Mouse (Mus musculus): ENCODE results near the gene Ube2d1. TPM values are rescaled to one million over a fixed set of nuclear protein-coding genes. Genes with fewer than 3 reads are reported as not detected.

The Ube2d1 gene
- 158 and 177 TPM in 2 replicates for polyA plus RNA-seq (2016; fragmentation: Nextera tagmentation; extraction: Ambion mirVana)

DNA sequence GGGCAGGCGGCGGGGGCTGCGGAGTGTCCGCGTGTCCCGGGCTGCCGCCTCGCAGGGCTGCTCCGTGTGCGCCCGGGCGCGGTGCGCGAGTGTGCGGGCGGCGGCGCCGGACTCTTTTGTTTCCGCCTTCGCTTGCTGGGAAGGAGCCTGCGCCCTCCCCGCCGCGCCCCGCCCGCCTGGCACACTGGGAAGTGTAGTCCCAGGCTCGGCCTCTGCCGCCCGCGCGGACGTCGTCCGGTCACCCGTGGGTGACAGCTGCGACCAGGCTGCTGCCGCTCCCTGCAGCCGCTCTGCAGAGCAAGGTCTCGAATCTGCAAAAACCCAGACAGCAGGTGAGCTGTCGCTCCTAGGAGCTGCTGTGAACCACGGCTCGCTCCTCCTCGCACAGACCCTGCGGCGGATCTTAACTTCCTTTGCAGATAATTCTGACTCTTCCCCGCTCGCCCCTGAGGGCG lies at the start of gene Ube2d1:
Gene Ube2d1 (minus strand): TSS at position 137 of the 455 bp plus-strand sequence.
- peak; percentile 96 for ATAC-seq (ENCODE audit: low FRiP score, low read depth)
- peak within 1 kb of the TSS; percentile 60 for H3K27ac ChIP-seq
- peak within 1 kb of the TSS; percentile 89 for H3K4me3 ChIP-seq
- peak within 1 kb of the TSS; percentile 70 for H3K4me2 ChIP-seq (replicated peaks)
- H3K36me3 ChIP-seq: no peaks in the 10 kb centered on the region
- no peaks in the 10 kb centered on the region for H3K27me3 ChIP-seq (replicated peaks)
- H3K9me3 ChIP-seq: no peaks in the 10 kb centered on the region
- peaks cover 18% of the 10 kb centered on the region for H3K4me1 ChIP-seq
- H3K9ac ChIP-seq: peak within 1 kb of the TSS; percentile 95
- under 1% methylated on average over 47 of the region's 50 CpGs for WGBS

DNA sequence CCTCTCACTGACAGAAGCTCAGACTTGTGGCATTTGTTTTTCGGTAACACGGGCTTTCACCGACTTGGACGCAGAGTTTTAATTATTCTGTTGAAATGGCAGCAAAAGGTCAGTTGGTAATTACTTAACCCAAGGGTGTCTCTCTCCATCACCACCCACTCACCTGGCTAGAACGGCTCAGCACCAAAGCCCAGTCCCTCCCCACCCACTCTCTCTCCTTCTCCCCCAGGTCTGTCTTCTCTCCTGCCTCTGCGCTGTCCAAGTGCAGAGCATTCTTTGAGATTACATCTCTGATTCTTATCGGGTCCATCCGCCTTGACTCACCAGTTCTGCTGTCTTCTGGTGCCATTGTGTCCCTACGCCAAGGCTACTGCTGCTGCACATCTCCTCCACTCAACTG lies 47.8 kb upstream of the Ube2d1 start:
- WGBS: 96% methylated on average over 9 of the region's 9 CpGs
- Histone ChIP-seq H3K4me2 (replicated peaks) (no peak overlapping the region), H3K9me3 (no peaks in the 10 kb centered on the region), H3K9ac (no peak overlapping the region), H3K4me1 (no peaks in the 10 kb centered on the region), H3K36me3 (peaks cover 50% of the 10 kb centered on the region), H3K27me3 (replicated peaks) (no peaks in the 10 kb centered on the region), H3K27ac (no peak overlapping the region), H3K4me3 (no peak overlapping the region)
- no peak for ATAC-seq (ENCODE audit: low FRiP score, low read depth)

DNA sequence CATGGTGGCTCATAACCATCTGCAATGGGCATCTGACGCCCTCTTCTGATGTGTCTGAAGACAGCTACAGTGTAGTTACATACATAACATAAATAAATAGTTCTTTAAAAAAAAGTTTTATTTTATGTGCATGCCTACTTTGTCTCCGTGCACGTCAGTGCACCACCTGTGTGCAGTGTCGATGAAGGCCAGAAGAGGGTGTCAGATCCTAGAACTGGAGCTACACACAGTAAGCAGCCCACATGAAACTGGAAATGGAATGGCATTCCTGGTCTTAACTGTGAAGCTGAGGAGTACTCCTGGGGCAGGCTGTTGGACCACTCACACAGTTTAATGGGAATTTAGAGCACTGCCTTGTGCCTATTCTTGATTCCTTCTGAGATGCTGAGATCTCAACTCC lies 47.3 kb upstream of the Ube2d1 start:
- ATAC-seq (ENCODE audit: low FRiP score, low read depth): no peak
- Histone ChIP-seq H3K4me2 (replicated peaks) (no peak overlapping the region), H3K27ac (no peak overlapping the region), H3K9ac (no peak overlapping the region), H3K36me3 (peaks cover 50% of the 10 kb centered on the region), H3K4me1 (no peaks in the 10 kb centered on the region), H3K9me3 (no peaks in the 10 kb centered on the region), H3K27me3 (replicated peaks) (no peaks in the 10 kb centered on the region), H3K4me3 (no peak overlapping the region)
- 93% methylated on average over 4 of the region's 4 CpGs for WGBS

DNA sequence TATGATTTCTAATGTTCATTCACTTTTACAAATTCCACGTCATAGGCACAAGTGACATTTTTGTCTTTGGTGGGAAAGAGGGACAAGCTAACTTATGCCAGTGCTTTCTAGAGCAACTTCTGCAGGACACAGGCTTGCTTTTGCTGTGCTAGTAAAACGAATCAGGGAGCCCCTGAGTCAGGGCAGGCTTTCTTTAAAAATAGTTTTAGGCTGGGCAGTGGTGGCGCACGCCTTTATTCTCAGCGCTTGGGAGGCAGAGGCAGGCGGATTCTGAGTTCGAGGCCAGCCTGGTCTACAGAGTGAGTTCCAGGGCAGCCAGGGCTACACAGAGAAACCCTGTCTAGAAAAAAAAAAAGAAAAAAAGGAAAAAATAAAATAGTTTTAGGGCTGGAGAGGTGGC lies 46.8 kb upstream of the Ube2d1 start:
- no peak for ATAC-seq (ENCODE audit: low FRiP score, low read depth)
- H3K4me1 ChIP-seq: no peaks in the 10 kb centered on the region
- H3K9me3 ChIP-seq: no peaks in the 10 kb centered on the region
- H3K9ac ChIP-seq: no peak overlapping the region
- peaks cover 50% of the 10 kb centered on the region for H3K36me3 ChIP-seq
- 93% methylated on average over 7 of the region's 7 CpGs for WGBS
- H3K27ac ChIP-seq: no peak overlapping the region
- no peaks in the 10 kb centered on the region for H3K27me3 ChIP-seq (replicated peaks)
- H3K4me3 ChIP-seq: no peak overlapping the region
- H3K4me2 ChIP-seq (replicated peaks): no peak overlapping the region

DNA sequence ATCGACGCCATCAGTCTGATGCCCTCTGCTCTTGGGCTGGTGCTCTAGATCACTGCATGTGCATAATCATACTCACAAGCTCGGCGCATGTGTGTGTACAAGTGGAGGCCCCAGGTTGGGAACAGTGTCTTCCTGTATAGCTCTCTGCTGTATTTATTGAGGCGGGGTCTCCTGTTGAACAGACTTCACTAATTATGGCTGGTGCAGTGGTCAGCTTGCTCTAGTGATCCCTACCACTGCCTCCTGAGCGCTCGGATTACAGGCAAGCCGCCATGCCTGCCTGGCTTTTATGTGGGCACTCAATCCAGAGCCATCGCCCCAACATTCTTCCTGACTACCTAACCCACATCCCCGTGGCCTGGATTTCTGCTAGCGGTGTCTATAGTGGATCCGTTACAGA lies 45.0 kb upstream of the Ube2d1 start:
- H3K36me3 ChIP-seq: peaks cover 41% of the 10 kb centered on the region
- no peak overlapping the region for H3K4me3 ChIP-seq
- H3K4me1 ChIP-seq: no peaks in the 10 kb centered on the region
- H3K27me3 ChIP-seq (replicated peaks): no peaks in the 10 kb centered on the region
- no peak overlapping the region for H3K9ac ChIP-seq
- no peaks in the 10 kb centered on the region for H3K9me3 ChIP-seq
- WGBS: 97% methylated on average over 12 of the region's 12 CpGs
- no peak for ATAC-seq (ENCODE audit: low FRiP score, low read depth)
- no peak overlapping the region for H3K27ac ChIP-seq
- H3K4me2 ChIP-seq (replicated peaks): no peak overlapping the region

DNA sequence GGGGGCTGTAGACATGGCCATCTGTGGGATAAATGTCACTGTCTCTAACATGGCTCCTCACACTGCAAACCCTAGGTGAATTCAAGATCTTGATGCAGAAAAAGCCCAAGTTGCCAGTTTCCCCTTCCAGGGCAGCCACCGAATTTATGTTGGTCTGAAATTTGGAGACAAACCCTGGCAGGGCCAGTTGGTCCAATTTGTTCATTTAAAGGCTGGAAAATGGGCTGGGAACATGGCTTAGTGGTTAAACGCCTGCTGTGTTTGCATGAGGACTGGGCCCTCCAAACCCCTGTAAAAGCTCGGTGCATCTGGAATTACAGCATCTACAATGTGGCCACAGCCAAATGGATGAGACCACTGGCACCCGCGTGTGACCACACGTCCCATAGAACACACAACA lies 44.2 kb upstream of the Ube2d1 start:
- no peak for ATAC-seq (ENCODE audit: low FRiP score, low read depth)
- Histone ChIP-seq H3K4me3 (no peak overlapping the region), H3K27me3 (replicated peaks) (no peaks in the 10 kb centered on the region), H3K9me3 (no peaks in the 10 kb centered on the region), H3K36me3 (peaks cover 34% of the 10 kb centered on the region), H3K4me1 (no peaks in the 10 kb centered on the region), H3K27ac (no peak overlapping the region), H3K9ac (no peak overlapping the region), H3K4me2 (replicated peaks) (no peak overlapping the region)
- 94% methylated on average over 6 of the region's 6 CpGs for WGBS

DNA sequence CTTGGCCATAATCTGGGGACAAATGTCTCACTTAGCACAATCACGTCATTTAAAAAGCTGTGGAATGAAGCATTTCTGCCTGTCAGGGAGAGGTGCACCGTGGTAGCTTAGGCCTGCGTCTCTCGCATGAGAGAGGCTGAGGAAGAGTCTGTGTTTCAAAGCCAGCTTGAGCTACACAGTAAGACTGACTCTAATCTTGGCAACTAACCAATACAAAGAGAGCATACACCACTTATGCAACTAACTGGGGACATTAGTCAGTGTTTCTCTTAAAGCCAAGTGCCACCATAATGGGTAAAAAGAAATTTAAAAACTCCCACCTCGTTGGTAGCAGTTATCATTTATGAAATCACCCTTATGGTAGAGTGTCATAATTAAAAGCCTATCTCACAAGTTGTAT lies 43.8 kb upstream of the Ube2d1 start:
- WGBS: 94% methylated on average over 5 of the region's 5 CpGs
- no peaks in the 10 kb centered on the region for H3K4me1 ChIP-seq
- peaks cover 30% of the 10 kb centered on the region for H3K36me3 ChIP-seq
- no peak for ATAC-seq (ENCODE audit: low FRiP score, low read depth)
- H3K27me3 ChIP-seq (replicated peaks): no peaks in the 10 kb centered on the region
- H3K27ac ChIP-seq: no peak overlapping the region
- no peaks in the 10 kb centered on the region for H3K9me3 ChIP-seq
- H3K9ac ChIP-seq: no peak overlapping the region
- no peak overlapping the region for H3K4me2 ChIP-seq (replicated peaks)
- no peak overlapping the region for H3K4me3 ChIP-seq

DNA sequence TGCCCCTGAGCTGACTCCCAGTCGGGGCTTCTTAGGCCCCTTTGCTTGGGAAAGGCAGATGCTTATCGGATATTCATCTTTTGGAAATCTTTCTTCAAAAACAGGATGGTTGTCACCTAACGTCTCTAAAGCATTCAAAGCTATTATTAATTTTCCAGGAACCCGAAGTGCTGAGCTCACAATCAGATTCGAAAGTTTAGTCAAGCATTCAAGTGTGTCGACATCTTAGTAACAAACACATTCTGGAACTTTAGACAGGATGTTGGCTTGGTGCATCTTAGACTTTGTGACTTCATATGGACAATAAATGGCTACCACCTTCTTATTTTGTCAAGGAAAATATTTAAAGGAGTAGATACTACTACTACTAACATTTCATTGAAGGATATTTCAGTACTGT lies 43.3 kb upstream of the Ube2d1 start:
- H3K4me2 ChIP-seq (replicated peaks): no peak overlapping the region
- 93% methylated on average over 6 of the region's 6 CpGs for WGBS
- no peaks in the 10 kb centered on the region for H3K9me3 ChIP-seq
- no peak overlapping the region for H3K27ac ChIP-seq
- ATAC-seq (ENCODE audit: low FRiP score, low read depth): no peak
- no peaks in the 10 kb centered on the region for H3K4me1 ChIP-seq
- no peak overlapping the region for H3K9ac ChIP-seq
- no peak overlapping the region for H3K4me3 ChIP-seq
- no peaks in the 10 kb centered on the region for H3K27me3 ChIP-seq (replicated peaks)
- peaks cover 26% of the 10 kb centered on the region for H3K36me3 ChIP-seq

DNA sequence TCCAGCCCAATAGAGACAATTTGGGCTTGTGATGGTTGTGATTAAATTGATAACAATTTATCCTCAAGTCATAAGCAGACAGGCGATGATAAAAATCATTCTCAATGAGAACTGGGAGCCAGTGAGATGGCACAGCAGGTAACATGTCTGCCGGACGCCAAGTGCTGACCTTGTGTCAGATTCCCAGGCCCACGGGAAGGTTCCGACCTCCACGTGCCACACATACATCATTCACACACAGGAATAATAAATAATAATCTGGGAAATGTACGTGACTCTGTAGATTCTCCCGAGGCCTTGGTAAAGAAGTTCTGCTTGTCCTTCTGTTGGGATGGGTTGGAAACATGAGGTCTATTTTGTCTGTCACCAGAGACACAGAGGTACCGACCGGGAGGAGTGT lies 42.3 kb upstream of the Ube2d1 start:
- Histone ChIP-seq H3K9me3 (no peaks in the 10 kb centered on the region), H3K27me3 (replicated peaks) (no peaks in the 10 kb centered on the region), H3K9ac (no peak overlapping the region), H3K4me1 (no peaks in the 10 kb centered on the region), H3K36me3 (peaks cover 18% of the 10 kb centered on the region), H3K4me3 (no peak overlapping the region), H3K4me2 (replicated peaks) (no peak overlapping the region), H3K27ac (no peak overlapping the region)
- ATAC-seq (ENCODE audit: low FRiP score, low read depth): no peak
- WGBS: 83% methylated on average over 10 of the region's 10 CpGs

DNA sequence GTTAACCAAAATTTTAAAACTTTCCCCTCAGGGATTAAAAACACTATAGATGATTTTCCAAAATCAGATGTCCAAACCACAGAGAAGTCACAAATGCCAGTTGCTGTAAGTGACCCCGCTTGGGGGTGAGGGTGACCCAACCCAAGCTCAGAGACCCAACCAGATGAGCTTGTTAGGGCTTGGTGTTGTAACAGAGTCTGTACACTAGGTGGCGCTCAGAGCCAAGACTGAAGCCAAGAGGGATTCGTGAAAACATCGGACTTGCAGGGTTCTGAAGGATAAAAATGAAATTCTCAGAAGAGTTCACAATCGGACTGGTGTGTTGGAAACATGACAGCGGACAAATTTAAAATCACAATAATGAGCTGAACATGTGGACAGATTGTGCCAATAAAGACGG lies 41.7 kb upstream of the Ube2d1 start:
- peak; percentile 58; the same call in 1 of the 2 replicates for ATAC-seq (ENCODE audit: low FRiP score, low read depth)
- H3K4me3 ChIP-seq: no peak overlapping the region
- no peak overlapping the region for H3K4me2 ChIP-seq (replicated peaks)
- H3K9ac ChIP-seq: no peak overlapping the region
- H3K4me1 ChIP-seq: no peaks in the 10 kb centered on the region
- H3K27ac ChIP-seq: no peak overlapping the region
- H3K9me3 ChIP-seq: no peaks in the 10 kb centered on the region
- no peaks in the 10 kb centered on the region for H3K27me3 ChIP-seq (replicated peaks)
- H3K36me3 ChIP-seq: peaks cover 17% of the 10 kb centered on the region
- 18% methylated on average over 7 of the region's 7 CpGs for WGBS

DNA sequence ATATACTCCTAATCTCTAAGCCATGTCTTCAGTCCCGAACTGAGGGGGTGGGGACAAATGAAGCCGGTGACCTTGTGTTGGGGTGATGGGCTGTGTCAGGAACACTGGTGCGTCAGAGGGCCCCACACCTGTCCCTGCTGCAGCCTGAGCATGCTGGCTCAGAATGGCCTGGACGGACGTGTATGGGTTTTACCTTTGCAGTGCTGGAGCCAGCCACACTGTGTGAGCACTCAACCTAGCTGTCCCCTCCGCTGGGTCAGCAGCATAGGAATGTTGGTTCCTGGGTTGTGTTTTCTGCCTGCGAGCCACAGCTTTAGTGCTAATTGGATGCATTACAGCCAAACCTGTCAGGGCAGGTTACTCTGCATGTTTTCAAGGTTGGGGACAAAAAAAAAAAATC lies 41.1 kb upstream of the Ube2d1 start:
- 82% methylated on average over 7 of the region's 7 CpGs for WGBS
- Histone ChIP-seq H3K27ac (no peak overlapping the region), H3K9me3 (no peaks in the 10 kb centered on the region), H3K36me3 (peaks cover 17% of the 10 kb centered on the region), H3K9ac (no peak overlapping the region), H3K27me3 (replicated peaks) (no peaks in the 10 kb centered on the region), H3K4me1 (no peaks in the 10 kb centered on the region), H3K4me2 (replicated peaks) (no peak overlapping the region), H3K4me3 (no peak overlapping the region)
- ATAC-seq (ENCODE audit: low FRiP score, low read depth): no peak

DNA sequence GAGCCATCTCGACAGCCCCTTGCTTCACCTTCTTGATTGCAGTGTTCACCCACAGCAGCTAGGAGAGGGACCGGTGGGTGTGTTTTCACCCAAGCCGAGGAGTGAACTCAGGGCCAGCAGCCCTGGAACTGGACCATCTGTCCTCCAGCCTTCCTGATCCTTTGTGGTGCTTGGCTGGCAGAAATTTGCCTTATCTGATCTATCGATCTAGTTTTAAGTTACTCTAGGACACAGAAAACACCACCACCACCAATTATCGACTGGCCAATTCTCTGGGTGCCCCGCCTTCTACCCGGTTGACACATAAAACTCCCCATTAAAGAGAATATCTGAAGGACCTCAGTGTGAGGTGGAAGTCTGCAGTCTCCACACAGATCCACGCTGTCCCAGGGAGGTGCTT lies 38.6 kb upstream of the Ube2d1 start:
- no peak overlapping the region for H3K27ac ChIP-seq
- no peak for ATAC-seq (ENCODE audit: low FRiP score, low read depth)
- H3K4me3 ChIP-seq: no peak overlapping the region
- no peaks in the 10 kb centered on the region for H3K4me1 ChIP-seq
- WGBS: 85% methylated on average over 8 of the region's 8 CpGs
- no peaks in the 10 kb centered on the region for H3K9me3 ChIP-seq
- H3K9ac ChIP-seq: no peak overlapping the region
- no peaks in the 10 kb centered on the region for H3K36me3 ChIP-seq
- H3K4me2 ChIP-seq (replicated peaks): no peak overlapping the region
- H3K27me3 ChIP-seq (replicated peaks): no peaks in the 10 kb centered on the region

DNA sequence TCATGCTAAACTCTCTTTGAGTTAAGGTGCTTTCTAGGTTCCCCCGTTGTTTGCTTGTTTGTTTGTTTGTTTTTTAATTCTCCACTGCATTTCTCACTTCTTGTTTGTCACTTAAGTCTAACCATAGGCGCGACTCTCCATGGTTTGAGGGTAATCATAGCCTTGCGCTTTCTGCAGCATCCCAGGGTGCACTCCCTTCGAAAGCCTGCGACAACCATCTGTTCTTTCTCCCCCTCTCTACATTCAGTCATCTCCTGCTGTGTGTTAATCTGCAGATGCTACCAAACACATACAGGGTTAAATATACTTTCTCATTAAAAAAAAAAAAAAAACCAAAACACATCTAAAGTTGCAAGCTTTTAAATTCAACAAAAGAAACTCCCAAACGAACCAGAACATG lies 31.4 kb upstream of the Ube2d1 start:
- H3K9me3 ChIP-seq: no peaks in the 10 kb centered on the region
- no peaks in the 10 kb centered on the region for H3K36me3 ChIP-seq
- H3K9ac ChIP-seq: no peak overlapping the region
- no peak overlapping the region for H3K27ac ChIP-seq
- WGBS: 75% methylated on average over 7 of the region's 7 CpGs
- no peaks in the 10 kb centered on the region for H3K4me1 ChIP-seq
- no peaks in the 10 kb centered on the region for H3K27me3 ChIP-seq (replicated peaks)
- H3K4me2 ChIP-seq (replicated peaks): no peak overlapping the region
- H3K4me3 ChIP-seq: no peak overlapping the region
- ATAC-seq (ENCODE audit: low FRiP score, low read depth): no peak
